Mouse (Mus musculus): ENCODE measurements at regions not wholly inside any gene's neighbourhood (a gene's known extent, or its start where the extent isn't known, plus 50 kb on each side); places are given as distances from the start of the nearest gene placed in this dataset.

GRCm38 (mm10) chr14:101373864-101374263, 173.7 kb upstream of the Prr30 start:
- Histone ChIP-seq H3K9ac (replicated peaks; ENCODE audit: low read length) (no peak overlapping the region), H3K4me1 (ENCODE audit: insufficient read depth, low read length) (0 out of 2 replicates have a peak, but pooled peaks cover 5% of the 10 kb centered on the region), H3K36me3 (ENCODE audit: insufficient read depth, low read length) (no peaks in the 10 kb centered on the region), H3K9me3 (ENCODE audit: low read length) (no peaks in the 10 kb centered on the region), H3K4me2 (ENCODE audit: low read depth, low read length) (no peak overlapping the region), H3K27me3 (ENCODE audit: insufficient read depth, low read length) (no peaks in the 10 kb centered on the region), H3K27ac (no peak overlapping the region), H3K4me3 (ENCODE audit: low read length) (no peak overlapping the region)
- no peak for TF ChIP-seq CTCF (IDR thresholded peaks at IDR 0.05; ENCODE audit: low read depth)
- DNase-seq (ENCODE audit: low spot score) (no peak), ATAC-seq (no peak)
- 91% methylated on average over 4 of the region's 4 CpGs for WGBS

DNA sequence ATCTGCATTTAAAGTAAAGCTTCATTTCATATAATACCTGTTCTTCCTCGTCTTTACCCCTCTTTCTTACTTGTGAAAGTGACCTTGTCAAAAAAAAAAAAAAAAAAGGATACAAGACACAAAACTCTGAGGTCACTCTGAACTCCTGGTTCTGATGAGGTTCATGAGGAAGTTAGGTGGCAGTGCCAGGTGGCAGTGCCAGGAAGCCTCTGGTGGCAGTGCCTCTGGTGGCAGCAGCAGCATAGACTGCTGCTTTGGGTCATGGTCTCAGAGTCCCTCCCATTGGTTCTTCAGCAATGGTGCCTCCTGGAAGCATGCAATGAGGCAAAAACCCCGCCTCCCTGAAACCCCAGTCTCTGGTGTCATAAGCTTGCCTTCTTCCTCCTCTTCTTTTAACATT, 159.7 kb upstream of the Prr30 start:
- no peak for TF ChIP-seq CTCF (IDR thresholded peaks at IDR 0.05; ENCODE audit: low read depth)
- DNase-seq (ENCODE audit: low spot score) (no peak), ATAC-seq (no peak)
- H3K4me3 ChIP-seq (ENCODE audit: low read length), result no peak overlapping the region
- H3K27ac ChIP-seq, result no peak overlapping the region
- no peak overlapping the region for H3K9ac ChIP-seq (replicated peaks; ENCODE audit: low read length)
- 87% methylated on average over 2 of the region's 2 CpGs for WGBS
- H3K27me3 ChIP-seq (ENCODE audit: insufficient read depth, low read length), result no peaks in the 10 kb centered on the region
- H3K4me1 ChIP-seq (ENCODE audit: insufficient read depth, low read length), result no peaks in the 10 kb centered on the region
- no peaks in the 10 kb centered on the region for H3K9me3 ChIP-seq (ENCODE audit: low read length)
- no peaks in the 10 kb centered on the region for H3K36me3 ChIP-seq (ENCODE audit: insufficient read depth, low read length)
- no peak overlapping the region for H3K4me2 ChIP-seq (ENCODE audit: low read depth, low read length)

DNA sequence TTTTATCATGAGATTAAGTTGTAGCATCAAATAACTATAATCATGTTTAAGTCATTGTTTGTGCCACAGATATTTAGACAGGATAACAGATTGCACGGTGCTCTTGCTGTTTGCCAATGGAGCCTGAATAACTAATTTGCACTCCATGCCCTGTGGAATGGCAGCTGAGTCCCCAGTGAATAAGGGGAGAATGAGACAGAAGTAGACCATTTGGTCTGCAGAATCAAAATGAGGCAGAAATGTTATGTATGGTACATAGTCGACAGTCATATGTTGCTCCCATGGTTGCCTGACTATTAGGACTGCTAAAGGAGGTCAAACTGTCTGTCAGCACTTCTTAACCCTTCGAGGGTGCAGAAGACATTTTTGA, 152.9 kb upstream of the Prr30 start:
- Histone ChIP-seq H3K4me2 (ENCODE audit: low read depth, low read length) (no peak overlapping the region), H3K27me3 (ENCODE audit: insufficient read depth, low read length) (no peaks in the 10 kb centered on the region), H3K36me3 (ENCODE audit: insufficient read depth, low read length) (no peaks in the 10 kb centered on the region), H3K27ac (peak overlapping the region; percentile 70), H3K4me1 (ENCODE audit: insufficient read depth, low read length) (peaks cover 11% of the 10 kb centered on the region), H3K9ac (replicated peaks; ENCODE audit: low read length) (no peak overlapping the region), H3K4me3 (ENCODE audit: low read length) (no peak overlapping the region), H3K9me3 (ENCODE audit: low read length) (no peaks in the 10 kb centered on the region)
- WGBS, result 7% methylated on average over 3 of the region's 3 CpGs
- ATAC-seq (peak; percentile 61), DNase-seq (ENCODE audit: low spot score) (peak; percentile 29)
- TF ChIP-seq CTCF (IDR thresholded peaks at IDR 0.05; ENCODE audit: low read depth), result no peak

DNA sequence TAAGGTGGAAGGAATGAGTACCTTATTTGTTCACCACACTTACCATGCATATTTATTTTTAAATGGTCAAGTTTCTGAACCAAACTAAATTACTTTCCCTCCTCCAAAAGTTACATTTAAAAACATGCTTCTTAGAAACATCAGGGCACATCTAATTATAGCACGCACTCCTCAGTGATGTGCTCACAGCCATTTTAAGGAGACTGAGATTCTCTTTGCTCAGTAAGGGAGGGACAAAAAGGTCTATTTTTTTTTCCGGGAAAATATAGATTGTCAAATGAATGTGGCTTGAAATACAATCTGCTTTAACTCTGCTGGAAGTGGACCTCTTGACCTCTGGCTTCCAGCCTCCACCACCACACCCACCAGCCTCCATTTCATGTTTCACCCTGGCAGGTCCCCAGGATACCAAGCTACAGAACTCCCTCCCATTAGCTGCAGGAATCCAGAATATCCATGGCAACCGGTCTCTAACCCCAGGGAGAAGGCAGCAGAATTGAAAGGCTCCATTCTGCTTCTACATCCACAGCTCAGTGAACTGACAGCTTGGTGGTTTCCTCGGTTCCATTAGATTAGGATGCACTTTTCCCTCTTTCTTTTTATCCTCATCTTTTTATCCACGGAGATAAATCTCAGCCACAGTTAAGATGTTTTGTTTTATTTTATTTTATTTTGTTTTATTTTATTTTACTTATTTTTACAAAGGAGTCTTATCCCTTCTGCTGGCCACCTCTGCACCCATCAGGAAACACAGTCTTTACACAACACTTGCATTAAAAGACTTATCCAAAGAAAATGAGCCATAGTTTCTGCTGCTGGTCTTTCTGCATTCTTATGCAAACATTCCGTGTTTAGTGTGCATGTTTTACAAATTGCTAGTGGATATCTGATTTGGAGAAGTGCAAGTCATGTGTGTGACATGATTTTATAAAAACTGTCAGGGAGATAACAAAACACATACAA, 152.2 kb upstream of the Prr30 start:
- WGBS, result 7% methylated on average over 6 of the region's 6 CpGs
- H3K9me3 ChIP-seq (ENCODE audit: low read length), result no peaks in the 10 kb centered on the region
- ATAC-seq (peak; percentile 93), DNase-seq (ENCODE audit: low spot score) (peak; percentile 86)
- no peak overlapping the region for H3K4me3 ChIP-seq (ENCODE audit: low read length)
- no peak for TF ChIP-seq CTCF (IDR thresholded peaks at IDR 0.05; ENCODE audit: low read depth)
- no peaks in the 10 kb centered on the region for H3K36me3 ChIP-seq (ENCODE audit: insufficient read depth, low read length)
- no peak overlapping the region for H3K9ac ChIP-seq (replicated peaks; ENCODE audit: low read length)
- peak overlapping the region; percentile 70 for H3K27ac ChIP-seq
- H3K27me3 ChIP-seq (ENCODE audit: insufficient read depth, low read length), result no peaks in the 10 kb centered on the region
- peaks cover 11% of the 10 kb centered on the region for H3K4me1 ChIP-seq (ENCODE audit: insufficient read depth, low read length)
- H3K4me2 ChIP-seq (ENCODE audit: low read depth, low read length), result no peak overlapping the region

DNA sequence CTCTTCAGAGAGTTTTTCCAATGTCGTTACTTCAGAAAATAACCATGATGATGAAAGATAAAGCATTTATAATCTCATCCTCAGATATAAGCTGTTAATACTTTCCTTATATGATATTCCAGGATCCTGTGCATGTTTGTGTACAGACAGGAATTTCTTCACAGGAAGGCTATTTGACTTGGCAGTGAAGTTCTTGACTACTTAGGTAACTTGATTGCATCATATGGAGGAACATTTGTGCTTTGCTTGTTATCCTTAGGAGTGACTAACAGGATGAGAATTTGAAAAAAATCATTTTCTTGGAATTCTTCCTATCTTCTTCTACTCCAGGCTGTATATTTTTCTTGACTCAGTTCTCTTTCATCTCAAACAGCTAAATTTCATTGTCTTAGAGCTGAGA, 140.2 kb upstream of the Prr30 start:
- DNase-seq (ENCODE audit: low spot score) (no peak), ATAC-seq (no peak)
- Histone ChIP-seq H3K36me3 (ENCODE audit: insufficient read depth, low read length) (no peaks in the 10 kb centered on the region), H3K9ac (replicated peaks; ENCODE audit: low read length) (no peak overlapping the region), H3K9me3 (ENCODE audit: low read length) (no peaks in the 10 kb centered on the region), H3K4me3 (ENCODE audit: low read length) (no peak overlapping the region), H3K4me1 (ENCODE audit: insufficient read depth, low read length) (no peaks in the 10 kb centered on the region), H3K27ac (no peak overlapping the region), H3K4me2 (ENCODE audit: low read depth, low read length) (no peak overlapping the region), H3K27me3 (ENCODE audit: insufficient read depth, low read length) (no peaks in the 10 kb centered on the region)
- TF ChIP-seq CTCF (IDR thresholded peaks at IDR 0.05; ENCODE audit: low read depth), result no peak
- 96% methylated on average over 1 of the region's 1 CpGs for WGBS

GRCm38 (mm10) chr14:101332015-101332414, 131.9 kb upstream of the Prr30 start:
- no peak overlapping the region for H3K4me2 ChIP-seq (ENCODE audit: low read depth, low read length)
- ATAC-seq (peak; percentile 73; the same call in 1 of the 2 replicates), DNase-seq (ENCODE audit: low spot score) (peak; percentile 32)
- TF ChIP-seq CTCF (IDR thresholded peaks at IDR 0.05; ENCODE audit: low read depth), result no peak
- H3K9me3 ChIP-seq (ENCODE audit: low read length), result no peaks in the 10 kb centered on the region
- H3K4me1 ChIP-seq (ENCODE audit: insufficient read depth, low read length), result peaks cover 3% of the 10 kb centered on the region; the same call in 1 of the 2 replicates
- no peak overlapping the region for H3K27ac ChIP-seq
- H3K27me3 ChIP-seq (ENCODE audit: insufficient read depth, low read length), result no peaks in the 10 kb centered on the region
- no peak overlapping the region for H3K9ac ChIP-seq (replicated peaks; ENCODE audit: low read length)
- no peaks in the 10 kb centered on the region for H3K36me3 ChIP-seq (ENCODE audit: insufficient read depth, low read length)
- 31% methylated on average over 4 of the region's 4 CpGs for WGBS
- H3K4me3 ChIP-seq (ENCODE audit: low read length), result no peak overlapping the region

DNA sequence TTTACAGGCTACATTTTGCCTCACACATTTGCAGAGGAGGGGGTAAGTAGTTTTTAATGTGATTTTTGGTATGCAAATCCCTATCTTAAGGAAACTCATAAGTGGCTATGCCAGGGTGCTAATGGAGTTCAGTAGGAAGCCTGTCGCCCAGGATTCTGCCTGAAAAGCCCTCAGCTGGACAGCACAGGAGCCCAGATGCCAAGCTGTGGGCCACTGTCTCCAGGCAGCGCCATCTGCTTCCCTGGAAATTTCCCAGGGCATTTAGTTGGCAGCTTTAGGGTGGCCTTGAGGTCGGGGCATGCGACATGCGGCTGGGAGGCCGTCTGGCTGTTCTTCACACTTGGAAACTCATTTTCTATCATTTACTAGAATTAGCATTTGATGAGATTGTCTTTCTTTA, 127.3 kb upstream of the Prr30 start:
- H3K9me3 ChIP-seq (ENCODE audit: low read length), result no peaks in the 10 kb centered on the region
- H3K27me3 ChIP-seq (ENCODE audit: insufficient read depth, low read length), result no peaks in the 10 kb centered on the region
- H3K9ac ChIP-seq (replicated peaks; ENCODE audit: low read length), result no peak overlapping the region
- peak overlapping the region; percentile 16; the same call in 1 of the 2 replicates for H3K4me2 ChIP-seq (ENCODE audit: low read depth, low read length)
- TF ChIP-seq CTCF (IDR thresholded peaks at IDR 0.05; ENCODE audit: low read depth), result no peak
- peak overlapping the region; percentile 26; the same call in 1 of the 2 replicates for H3K27ac ChIP-seq
- peaks cover 6% of the 10 kb centered on the region; the same call in 1 of the 2 replicates for H3K4me1 ChIP-seq (ENCODE audit: insufficient read depth, low read length)
- peak; percentile 88 for DNase-seq (ENCODE audit: low spot score)
- H3K4me3 ChIP-seq (ENCODE audit: low read length), result no peak overlapping the region
- 27% methylated on average over 6 of the region's 6 CpGs for WGBS
- no peaks in the 10 kb centered on the region for H3K36me3 ChIP-seq (ENCODE audit: insufficient read depth, low read length)
- peak; percentile 87 for ATAC-seq

Measured in hindbrain, postnatal 0 days (tissue).